Mouse (Mus musculus): Measurements from ENCODE around the gene Rasgrp1. TPM values are rescaled to one million over a fixed set of nuclear protein-coding genes. Genes with fewer than 3 reads are reported as not detected.
A peak's percentile ranks its signal among the peaks of the same experiment; 100 is the strongest.

Rasgrp1 gene
- total and polyA plus RNA-seq, 2 experiments from 2014 or later: 3.5 to 6.6 TPM

DNA sequence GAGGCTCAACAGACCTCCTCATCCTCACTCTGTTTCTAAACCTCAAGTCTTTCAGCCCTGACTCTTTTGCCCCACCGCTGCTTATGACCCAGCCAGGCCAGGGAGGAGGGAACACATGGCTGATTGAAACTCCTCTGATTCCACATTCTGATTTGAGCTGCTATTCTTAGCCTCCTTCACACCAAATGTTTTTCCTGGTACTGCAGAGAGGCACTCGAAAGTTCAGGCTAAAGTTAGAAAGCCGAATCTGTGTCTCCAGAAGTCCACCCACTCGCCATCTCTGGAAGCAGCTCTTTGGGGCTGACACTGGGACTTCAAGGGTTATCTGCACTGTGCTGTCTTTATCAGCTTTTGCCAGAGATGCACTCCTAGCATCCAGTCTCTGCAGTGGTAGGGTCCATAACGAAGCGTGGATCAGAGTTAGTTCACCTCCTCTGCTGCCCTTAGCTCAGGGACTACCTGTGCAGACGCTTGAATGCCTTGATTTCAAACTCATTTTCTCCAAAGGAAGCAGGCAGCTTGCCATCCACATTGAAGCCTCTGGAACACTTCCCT lies 43.3 kb upstream of the Rasgrp1 start:
- no peak overlapping the region for H3K4me3 ChIP-seq (ENCODE audit: low read depth, low read length)
- no peaks in the 10 kb centered on the region for H3K27me3 ChIP-seq (ENCODE audit: insufficient read depth, low read length)
- no peak overlapping the region for H3K9ac ChIP-seq (replicated peaks; ENCODE audit: low read length, poor library complexity, severe bottlenecking)
- no peaks in the 10 kb centered on the region for H3K9me3 ChIP-seq (ENCODE audit: low read length)
- ATAC-seq (ENCODE audit: low FRiP score) (no peak), DNase-seq (ENCODE audit: low spot score) (no peak)
- peaks cover 5% of the 10 kb centered on the region; the same call in 1 of the 2 replicates for H3K4me1 ChIP-seq (ENCODE audit: insufficient read depth, low read length)
- no peak overlapping the region for H3K27ac ChIP-seq (ENCODE audit: low read depth, low read length)
- TF ChIP-seq CTCF (IDR thresholded peaks at IDR 0.05): no peak
- 78% methylated on average over 7 of the region's 7 CpGs for WGBS
- H3K36me3 ChIP-seq (ENCODE audit: insufficient read depth, low read length): no peaks in the 10 kb centered on the region
- H3K4me2 ChIP-seq (ENCODE audit: low read depth, low read length, poor library complexity, severe bottlenecking): no peak overlapping the region

DNA sequence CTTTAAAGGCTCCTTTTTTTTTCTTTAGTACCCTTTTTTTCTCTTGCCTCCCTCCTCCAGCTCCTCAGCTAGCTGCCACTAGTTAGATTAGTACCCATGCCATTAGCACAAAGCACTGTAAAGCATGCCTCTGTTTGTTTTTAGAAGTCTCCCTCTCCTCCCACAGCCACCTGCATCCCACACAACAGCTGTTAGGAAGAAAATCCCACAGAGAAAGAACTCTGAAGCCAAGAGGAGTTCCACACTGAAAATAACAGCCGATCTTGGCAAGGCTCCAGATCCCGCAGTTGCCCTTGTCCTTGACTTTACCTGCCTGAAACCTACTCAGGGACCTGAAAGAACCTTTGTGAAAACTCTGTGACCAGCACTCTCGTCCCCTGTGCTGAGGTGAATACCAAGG lies 38.5 kb upstream of the Rasgrp1 start:
- H3K4me2 ChIP-seq (ENCODE audit: low read depth, low read length, poor library complexity, severe bottlenecking): no peak overlapping the region
- no peaks in the 10 kb centered on the region for H3K36me3 ChIP-seq (ENCODE audit: insufficient read depth, low read length)
- WGBS: 67% methylated on average over 3 of the region's 3 CpGs
- no peaks in the 10 kb centered on the region for H3K9me3 ChIP-seq (ENCODE audit: low read length)
- no peaks in the 10 kb centered on the region for H3K4me1 ChIP-seq (ENCODE audit: insufficient read depth, low read length)
- DNase-seq (ENCODE audit: low spot score): peak; percentile 66
- no peaks in the 10 kb centered on the region for H3K27me3 ChIP-seq (ENCODE audit: insufficient read depth, low read length)
- ATAC-seq (ENCODE audit: low FRiP score): no peak
- no peak overlapping the region for H3K4me3 ChIP-seq (ENCODE audit: low read depth, low read length)
- TF ChIP-seq CTCF (IDR thresholded peaks at IDR 0.05): no peak
- H3K9ac ChIP-seq (replicated peaks; ENCODE audit: low read length, poor library complexity, severe bottlenecking): no peak overlapping the region
- no peak overlapping the region for H3K27ac ChIP-seq (ENCODE audit: low read depth, low read length)

DNA sequence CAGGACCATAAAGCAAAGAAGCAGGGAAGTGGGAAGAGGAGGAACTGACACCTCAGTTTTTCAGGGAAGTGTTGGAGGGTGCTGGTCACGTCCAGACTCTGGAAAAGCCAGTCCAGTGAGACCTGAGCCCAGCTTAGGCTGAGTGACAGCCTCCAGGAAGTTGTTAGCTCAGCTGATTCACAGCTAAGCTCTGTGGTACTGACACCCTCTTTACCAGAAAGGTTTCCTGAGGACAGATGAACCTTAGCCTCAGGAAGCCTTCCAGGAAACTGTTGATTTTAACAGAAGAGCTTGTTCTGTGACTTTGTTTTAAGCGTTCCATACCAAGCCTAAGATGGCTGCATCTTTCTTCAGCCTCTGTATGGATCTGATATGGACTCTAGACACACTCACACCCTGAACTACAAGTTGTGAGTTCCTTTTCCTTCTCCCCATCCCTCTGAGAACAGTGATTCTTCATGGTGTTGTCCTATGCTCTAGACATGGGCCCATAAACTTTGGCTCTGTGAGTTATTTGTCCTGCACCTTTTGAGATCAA lies 31.6 kb upstream of the Rasgrp1 start:
- ATAC-seq (ENCODE audit: low FRiP score): no peak
- Histone ChIP-seq H3K9ac (replicated peaks; ENCODE audit: low read length, poor library complexity, severe bottlenecking) (no peak overlapping the region), H3K4me3 (ENCODE audit: low read depth, low read length) (no peak overlapping the region), H3K4me1 (ENCODE audit: insufficient read depth, low read length) (no peaks in the 10 kb centered on the region), H3K36me3 (ENCODE audit: insufficient read depth, low read length) (no peaks in the 10 kb centered on the region), H3K27me3 (ENCODE audit: insufficient read depth, low read length) (no peaks in the 10 kb centered on the region), H3K9me3 (ENCODE audit: low read length) (no peaks in the 10 kb centered on the region), H3K27ac (ENCODE audit: low read depth, low read length) (no peak overlapping the region), H3K4me2 (ENCODE audit: low read depth, low read length, poor library complexity, severe bottlenecking) (no peak overlapping the region)
- no peak for TF ChIP-seq CTCF (IDR thresholded peaks at IDR 0.05)
- DNase-seq (ENCODE audit: low spot score): no peak
- WGBS: 83% methylated on average over 2 of the region's 2 CpGs

DNA sequence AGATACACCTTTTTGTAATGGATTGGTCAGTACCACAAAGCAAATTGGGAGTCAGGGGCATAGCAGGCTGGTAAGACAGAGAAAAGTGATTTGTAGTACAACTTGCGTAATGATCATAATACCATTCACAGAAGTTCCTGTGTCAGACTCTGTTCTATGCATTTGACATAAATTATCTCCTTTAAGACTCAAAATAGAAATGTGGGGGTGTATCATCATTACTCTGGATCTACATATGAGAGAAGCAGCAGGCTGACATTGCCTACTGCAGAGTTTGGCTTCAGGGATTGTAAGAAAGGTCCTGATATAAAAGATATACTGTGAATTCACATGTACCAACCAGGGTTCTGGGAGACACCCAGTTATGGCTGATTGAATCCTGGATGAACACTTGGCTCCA lies 28.9 kb upstream of the Rasgrp1 start:
- Histone ChIP-seq H3K9me3 (ENCODE audit: low read length) (no peaks in the 10 kb centered on the region), H3K4me2 (ENCODE audit: low read depth, low read length, poor library complexity, severe bottlenecking) (no peak overlapping the region), H3K4me3 (ENCODE audit: low read depth, low read length) (no peak overlapping the region), H3K36me3 (ENCODE audit: insufficient read depth, low read length) (no peaks in the 10 kb centered on the region), H3K27me3 (ENCODE audit: insufficient read depth, low read length) (no peaks in the 10 kb centered on the region), H3K27ac (ENCODE audit: low read depth, low read length) (no peak overlapping the region), H3K9ac (replicated peaks; ENCODE audit: low read length, poor library complexity, severe bottlenecking) (no peak overlapping the region), H3K4me1 (ENCODE audit: insufficient read depth, low read length) (no peaks in the 10 kb centered on the region)
- ATAC-seq (ENCODE audit: low FRiP score) (no peak), DNase-seq (ENCODE audit: low spot score) (no peak)
- WGBS: 93% methylated on average over 1 of the region's 1 CpGs
- TF ChIP-seq CTCF (IDR thresholded peaks at IDR 0.05): no peak

DNA sequence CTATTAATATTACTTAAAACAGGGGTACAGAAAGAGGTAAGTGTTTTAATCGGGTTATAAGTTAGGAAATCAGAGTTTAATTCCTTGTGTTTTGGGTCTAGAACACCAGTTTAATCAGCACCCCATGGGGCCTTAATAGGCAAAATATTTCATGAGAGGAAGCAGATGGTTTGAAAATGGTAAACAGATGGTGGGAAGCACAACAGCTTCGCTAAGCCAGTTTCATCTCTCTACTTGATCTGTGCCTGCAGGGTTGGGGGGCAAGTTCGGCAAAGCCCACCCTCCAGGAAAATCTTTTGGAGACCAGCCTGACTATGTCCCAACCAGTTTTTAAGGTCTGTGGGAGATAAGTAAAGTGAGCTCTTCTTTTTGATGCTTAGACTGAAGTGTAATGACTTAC lies 23.7 kb upstream of the Rasgrp1 start:
- H3K4me3 ChIP-seq (ENCODE audit: low read depth, low read length): no peak overlapping the region
- 71% methylated on average over 3 of the region's 3 CpGs for WGBS
- H3K36me3 ChIP-seq (ENCODE audit: insufficient read depth, low read length): no peaks in the 10 kb centered on the region
- H3K9ac ChIP-seq (replicated peaks; ENCODE audit: low read length, poor library complexity, severe bottlenecking): no peak overlapping the region
- no peaks in the 10 kb centered on the region for H3K27me3 ChIP-seq (ENCODE audit: insufficient read depth, low read length)
- no peaks in the 10 kb centered on the region for H3K9me3 ChIP-seq (ENCODE audit: low read length)
- no peak overlapping the region for H3K4me2 ChIP-seq (ENCODE audit: low read depth, low read length, poor library complexity, severe bottlenecking)
- H3K27ac ChIP-seq (ENCODE audit: low read depth, low read length): no peak overlapping the region
- no peak for TF ChIP-seq CTCF (IDR thresholded peaks at IDR 0.05)
- no peaks in the 10 kb centered on the region for H3K4me1 ChIP-seq (ENCODE audit: insufficient read depth, low read length)
- ATAC-seq (ENCODE audit: low FRiP score) (no peak), DNase-seq (ENCODE audit: low spot score) (peak; percentile 54)

DNA sequence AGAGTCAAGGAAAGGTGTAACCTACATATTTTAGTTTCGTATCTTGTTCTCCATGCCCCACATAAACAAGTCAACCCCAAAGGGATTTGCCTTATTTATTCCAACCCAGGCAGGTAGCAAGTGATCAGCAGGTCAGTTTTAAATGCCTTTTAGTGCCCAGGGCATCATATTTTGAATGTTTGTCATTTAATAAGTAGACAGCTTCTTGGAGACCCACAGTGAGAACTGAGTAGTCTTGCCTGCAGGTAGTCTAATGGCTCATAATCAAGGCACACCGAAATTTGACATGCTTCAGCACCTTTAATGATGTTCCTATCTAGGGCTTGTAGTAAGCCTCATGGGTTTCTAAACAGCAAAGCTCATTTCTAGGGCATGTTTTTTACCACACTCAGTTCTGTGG lies 21.3 kb upstream of the Rasgrp1 start:
- TF ChIP-seq CTCF (IDR thresholded peaks at IDR 0.05): no peak
- ATAC-seq (ENCODE audit: low FRiP score): no peak
- WGBS: 86% methylated on average over 2 of the region's 2 CpGs

More for the DNA sequence above, 21.3 kb upstream of the Rasgrp1 start:
- no peaks in the 10 kb centered on the region for H3K4me1 ChIP-seq (ENCODE audit: insufficient read depth, low read length)
- no peaks in the 10 kb centered on the region for H3K9me3 ChIP-seq (ENCODE audit: low read length)
- no peak overlapping the region for H3K4me2 ChIP-seq (ENCODE audit: low read depth, low read length, poor library complexity, severe bottlenecking)
- no peaks in the 10 kb centered on the region for H3K36me3 ChIP-seq (ENCODE audit: insufficient read depth, low read length)
- no peak overlapping the region for H3K27ac ChIP-seq (ENCODE audit: low read depth, low read length)
- H3K27me3 ChIP-seq (ENCODE audit: insufficient read depth, low read length): no peaks in the 10 kb centered on the region
- no peak for DNase-seq (ENCODE audit: low spot score)
- no peak overlapping the region for H3K9ac ChIP-seq (replicated peaks; ENCODE audit: low read length, poor library complexity, severe bottlenecking)
- no peak overlapping the region for H3K4me3 ChIP-seq (ENCODE audit: low read depth, low read length)
